Mouse (Mus musculus) neutrophil, adult 5-6 weeks (primary cell): Measurements from ENCODE around the gene Zfp493. TPM values are rescaled to one million over a fixed set of nuclear protein-coding genes. Genes with fewer than 3 reads are reported as not detected.
"Not testable (repeated sequence)": the region's sequence is repeated elsewhere in the genome, so short reads cannot be mapped to it uniquely, and the experiment has no call there.

Experiments
- ATAC-seq: fragments of 151-379, 151-347 bp; 2 replicates; pipeline ENCODE4 v1.8.0; 2017; ENCODE audit warnings: mild to moderate bottlenecking, moderate TSS enrichment; ENCODE audit not compliant: insufficient number of reproducible peaks, poor library complexity, low FRiP score, severe bottlenecking; ENCODE audit errors: extremely low read depth
- total RNA-seq: library from RNA; stranded (forward); fragments of 200-1000 nt; gene quantifications from 2 replicates; pipeline ENCODE4 v1.2.3, GENCODE M21; 2017

Zfp493 gene
- total RNA-seq, 1 experiment from 2014 or later: 2.0 TPM

DNA sequence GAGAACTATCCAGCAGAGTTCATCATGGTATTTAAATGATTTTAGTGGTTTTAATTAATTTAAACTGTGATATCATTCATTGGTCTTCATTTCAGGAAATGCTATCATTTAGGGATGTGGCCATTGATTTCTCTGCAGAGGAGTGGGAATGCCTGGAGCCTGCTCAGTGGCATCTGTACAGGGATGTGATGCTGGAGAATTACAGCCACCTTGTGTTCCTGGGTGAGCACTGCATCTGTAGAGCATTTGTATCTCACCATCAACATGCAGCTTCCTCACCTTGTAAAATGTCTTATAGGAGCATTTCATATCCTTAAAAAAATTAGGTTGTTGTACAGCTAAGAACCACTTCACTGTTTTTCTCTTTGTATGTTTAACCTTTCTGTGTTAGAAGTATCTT lies 53.6 kb downstream of the Zfp493 start:
- ATAC-seq: not testable (repeated sequence)

Other genes with a start within 250 kb of the Zfp493 start
- gene Zfp748, start 225.9 kb upstream of the Zfp493 start, total RNA-seq: 17.6 and 17.7 TPM in 2 replicates
- gene Zfp729b, start 170.0 kb upstream of the Zfp493 start, total RNA-seq: 29.2 and 30.2 TPM in 2 replicates
- not detected in 2 replicates for gene Gm49345, start 141.9 kb upstream of the Zfp493 start, total RNA-seq
- 19.4 and 26.9 TPM in 2 replicates for gene Zfp729a, start 141.9 kb upstream of the Zfp493 start, total RNA-seq
- gene Zfp738, start 92.6 kb upstream of the Zfp493 start, total RNA-seq: 14.3 and 16.9 TPM in 2 replicates
- 11.0 and 20.7 TPM in 2 replicates for gene Zfp65, start 50.5 kb upstream of the Zfp493 start, total RNA-seq
- gene Zfp85, start 24.5 kb upstream of the Zfp493 start, total RNA-seq: 13.5 and 14.0 TPM in 2 replicates
- 9.0 and 10.9 TPM in 2 replicates for gene Zfp273, start 34.0 kb downstream of the Zfp493 start, total RNA-seq
- 2.5 and 3.8 TPM in 2 replicates for gene Gm10037, start 51.4 kb downstream of the Zfp493 start, total RNA-seq
- gene BC048507, start 83.6 kb downstream of the Zfp493 start, total RNA-seq: not detected in 2 replicates